Mouse (Mus musculus) limb, embryonic 13.5 days (tissue): ENCODE results near the gene Padi2. TPM values are rescaled to one million over a fixed set of nuclear protein-coding genes. Genes with fewer than 3 reads are reported as not detected.
A peak's percentile ranks its signal among the peaks of the same experiment; 100 is the strongest.

Experiments
- ATAC-seq: fragments of 200-750 bp; cut with Nextera tagmentation; 2 replicates; pipeline ENCODE4 v1.8.0; 2017; ENCODE audit warnings: low read depth, moderate number of reproducible peaks, moderate TSS enrichment; ENCODE audit not compliant: low FRiP score
- H3K27ac ChIP-seq: fragments of 300-500 bp; sonication (generic); 2 replicates; pipeline ENCODE4 v1.5.1; 2015; ENCODE audit warnings: inconsistent platforms, mild to moderate bottlenecking, moderate library complexity
- H3K27me3 ChIP-seq: fragments of 300-500 bp; sonication (generic); 2 replicates; pipeline ENCODE4 v1.6.1; 2015; ENCODE audit warnings: mild to moderate bottlenecking, inconsistent platforms
- H3K36me3 ChIP-seq: fragments of 300-500 bp; sonication (generic); 2 replicates; pipeline ENCODE4 v1.6.1; 2015; ENCODE audit warnings: inconsistent platforms, mild to moderate bottlenecking, moderate library complexity
- H3K4me1 ChIP-seq: fragments of 300-500 bp; sonication (generic); 2 replicates; pipeline ENCODE4 v1.6.1; 2015; ENCODE audit warnings: inconsistent platforms
- H3K4me2 ChIP-seq: fragments of 300-500 bp; sonication (generic); replicated peaks from 2 replicates; pipeline ENCODE4 v1.6.1; 2015; ENCODE audit warnings: inconsistent platforms, mild to moderate bottlenecking, moderate library complexity
- H3K4me3 ChIP-seq: fragments of 300-500 bp; sonication (generic); 2 replicates; pipeline ENCODE4 v1.5.1; 2015; ENCODE audit warnings: moderate library complexity, mild to moderate bottlenecking, inconsistent platforms
- H3K9ac ChIP-seq: fragments of 300-500 bp; sonication (generic); 2 replicates; pipeline ENCODE4 v1.6.1; 2015; ENCODE audit warnings: mild to moderate bottlenecking, inconsistent platforms
- H3K9me3 ChIP-seq: fragments of 300-500 bp; sonication (generic); 2 replicates; pipeline ENCODE4 v1.6.1; 2016; ENCODE audit warnings: inconsistent platforms
- WGBS: fragments of 180-500 bp; shearing (Covaris S2); methylation state at CpG from one replicate; pipeline ENCODE4 v1.1.7; 2015; 5-methylcytosine and 5-hydroxymethylcytosine counted together
- polyA plus RNA-seq: library from polyadenylated mRNA; unstranded; fragments of >200 nt; fragmentation: Nextera tagmentation; extraction: Ambion mirVana; gene quantifications from 2 replicates; pipeline ENCODE4 v1.2.1, GENCODE M21; 2015

The Padi2 gene
- polyA plus RNA-seq, 1 experiment from 2014 or later = 1.3 TPM

GRCm38 (mm10) chr4:140951861-140952641 lies 45.9 kb downstream of the Padi2 start:
- WGBS = 84% methylated on average over 18 of the region's 18 CpGs
- Histone ChIP-seq H3K27me3 (peaks cover 4% of the 10 kb centered on the region; the same call in 1 of the 2 replicates), H3K4me2 (no peak overlapping the region), H3K4me3 (no peak overlapping the region), H3K9me3 (no peaks in the 10 kb centered on the region), H3K9ac (no peak overlapping the region), H3K4me1 (peaks cover 3% of the 10 kb centered on the region; the same call in 1 of the 2 replicates), H3K36me3 (no peaks in the 10 kb centered on the region), H3K27ac (no peak overlapping the region)
- no peak for ATAC-seq

- Histone ChIP-seq H3K4me1 (peaks cover 21% of the 10 kb centered on the region), H3K9ac (peak overlapping the region; percentile 55), H3K4me3 (peak overlapping the region; percentile 45), H3K36me3 (no peaks in the 10 kb centered on the region), H3K9me3 (no peaks in the 10 kb centered on the region), H3K4me2 (peak overlapping the region; percentile 73), H3K27me3 (peaks cover 4% of the 10 kb centered on the region; the same call in 1 of the 2 replicates), H3K27ac (no peak overlapping the region; the same call in 1 of the 2 replicates)
- WGBS = 7% methylated on average over 17 of the region's 17 CpGs
- ATAC-seq = no peak
Observed at GRCm38 (mm10) chr4:140957131-140957702, 51.1 kb downstream of the Padi2 start.

- Histone ChIP-seq H3K27ac (no peak overlapping the region; the same call in 1 of the 2 replicates), H3K4me3 (peak overlapping the region; percentile 45), H3K4me2 (peak overlapping the region; percentile 73), H3K4me1 (peaks cover 26% of the 10 kb centered on the region), H3K36me3 (no peaks in the 10 kb centered on the region), H3K9me3 (no peaks in the 10 kb centered on the region), H3K9ac (peak overlapping the region; percentile 55), H3K27me3 (peaks cover 4% of the 10 kb centered on the region; the same call in 1 of the 2 replicates)
- peak; percentile 30; the same call in 1 of the 2 replicates for ATAC-seq
- under 1% methylated on average over 13 of the region's 13 CpGs for WGBS
Observed at GRCm38 (mm10) chr4:140957725-140958124, 51.6 kb downstream of the Padi2 start.

- 63% methylated on average over 6 of the region's 6 CpGs for WGBS
- Histone ChIP-seq H3K4me1 (peaks cover 32% of the 10 kb centered on the region), H3K27ac (no peak overlapping the region), H3K27me3 (peaks cover 4% of the 10 kb centered on the region; the same call in 1 of the 2 replicates), H3K36me3 (no peaks in the 10 kb centered on the region), H3K4me2 (no peak overlapping the region), H3K9me3 (no peaks in the 10 kb centered on the region), H3K4me3 (no peak overlapping the region), H3K9ac (no peak overlapping the region)
- no peak for ATAC-seq
Observed at GRCm38 (mm10) chr4:140958319-140958718, 52.2 kb downstream of the Padi2 start.

GRCm38 (mm10) chr4:140959128-140959679 lies 53.1 kb downstream of the Padi2 start:
- WGBS = 74% methylated on average over 7 of the region's 7 CpGs
- no peaks in the 10 kb centered on the region for H3K9me3 ChIP-seq
- H3K4me2 ChIP-seq = no peak overlapping the region
- H3K27ac ChIP-seq = no peak overlapping the region
- no peak overlapping the region for H3K4me3 ChIP-seq
- H3K36me3 ChIP-seq = no peaks in the 10 kb centered on the region
- no peak for ATAC-seq
- H3K27me3 ChIP-seq = peaks cover 4% of the 10 kb centered on the region; the same call in 1 of the 2 replicates
- H3K9ac ChIP-seq = no peak overlapping the region
- H3K4me1 ChIP-seq = peaks cover 33% of the 10 kb centered on the region

- no peak overlapping the region for H3K9ac ChIP-seq
- no peak overlapping the region for H3K4me3 ChIP-seq
- no peak overlapping the region for H3K27ac ChIP-seq
- peaks cover 4% of the 10 kb centered on the region; the same call in 1 of the 2 replicates for H3K27me3 ChIP-seq
- no peaks in the 10 kb centered on the region for H3K36me3 ChIP-seq
- H3K4me1 ChIP-seq = peaks cover 36% of the 10 kb centered on the region
- ATAC-seq = no peak
- H3K9me3 ChIP-seq = no peaks in the 10 kb centered on the region
- 75% methylated on average over 10 of the region's 10 CpGs for WGBS
- peak overlapping the region; percentile 84 for H3K4me2 ChIP-seq
Observed at GRCm38 (mm10) chr4:140959715-140960479, 53.8 kb downstream of the Padi2 start.

GRCm38 (mm10) chr4:140960781-140961466 lies 54.8 kb downstream of the Padi2 start, which contains the start of gene Sdhb:
Sdhb (plus strand) TSS chr4:140961203.
- 3% methylated on average over 37 of the region's 37 CpGs for WGBS
- Histone ChIP-seq H3K4me1 (peaks cover 37% of the 10 kb centered on the region), H3K9ac (peak within 1 kb of the TSS; percentile 89), H3K9me3 (no peaks in the 10 kb centered on the region), H3K27ac (peak within 1 kb of the TSS; percentile 52; the same call in 1 of the 2 replicates), H3K4me2 (peak within 1 kb of the TSS; percentile 84), H3K27me3 (peaks cover 4% of the 10 kb centered on the region; the same call in 1 of the 2 replicates), H3K4me3 (peak within 1 kb of the TSS; percentile 70), H3K36me3 (no peaks in the 10 kb centered on the region)
- peak; percentile 97 for ATAC-seq

GRCm38 (mm10) chr4:140961467-140962206 lies 55.5 kb downstream of the Padi2 start:
- peaks cover 4% of the 10 kb centered on the region; the same call in 1 of the 2 replicates for H3K27me3 ChIP-seq
- peak overlapping the region; percentile 70 for H3K4me3 ChIP-seq
- peak overlapping the region; percentile 89 for H3K9ac ChIP-seq
- peaks cover 37% of the 10 kb centered on the region for H3K4me1 ChIP-seq
- H3K9me3 ChIP-seq = no peaks in the 10 kb centered on the region
- no peak for ATAC-seq
- peak overlapping the region; percentile 52; the same call in 1 of the 2 replicates for H3K27ac ChIP-seq
- 2% methylated on average over 38 of the region's 38 CpGs for WGBS
- peak overlapping the region; percentile 84 for H3K4me2 ChIP-seq
- H3K36me3 ChIP-seq = peaks cover 7% of the 10 kb centered on the region

- 74% methylated on average over 8 of the region's 8 CpGs for WGBS
- peak overlapping the region; percentile 84 for H3K4me2 ChIP-seq
- H3K4me3 ChIP-seq = peak overlapping the region; percentile 70
- peak overlapping the region; percentile 89 for H3K9ac ChIP-seq
- H3K27me3 ChIP-seq = no peaks in the 10 kb centered on the region
- peaks cover 31% of the 10 kb centered on the region for H3K4me1 ChIP-seq
- no peak overlapping the region for H3K27ac ChIP-seq
- ATAC-seq = no peak
- H3K9me3 ChIP-seq = no peaks in the 10 kb centered on the region
- peaks cover 14% of the 10 kb centered on the region for H3K36me3 ChIP-seq
Observed at GRCm38 (mm10) chr4:140962207-140962909, 56.2 kb downstream of the Padi2 start.

- H3K27ac ChIP-seq = no peak overlapping the region
- no peak overlapping the region for H3K9ac ChIP-seq
- H3K4me3 ChIP-seq = peak overlapping the region; percentile 70; the same call in 1 of the 2 replicates
- no peaks in the 10 kb centered on the region for H3K9me3 ChIP-seq
- H3K27me3 ChIP-seq = no peaks in the 10 kb centered on the region
- peaks cover 20% of the 10 kb centered on the region for H3K36me3 ChIP-seq
- H3K4me2 ChIP-seq = peak overlapping the region; percentile 84; the same call in 1 of the 2 replicates
- H3K4me1 ChIP-seq = peaks cover 28% of the 10 kb centered on the region
- 35% methylated on average over 5 of the region's 5 CpGs for WGBS
- ATAC-seq = no peak
Observed at GRCm38 (mm10) chr4:140962950-140963349, 56.8 kb downstream of the Padi2 start.
